Mouse (Mus musculus) limb, embryonic 11.5 days (tissue): ENCODE measurements around the gene Btbd7. TPM values are rescaled to one million over a fixed set of nuclear protein-coding genes. Genes with fewer than 3 reads are reported as not detected.

Source experiments
- ATAC-seq: fragments of 200-750 bp; cut with Nextera tagmentation; 2 replicates; pipeline ENCODE4 v1.8.0; 2017; ENCODE audit warnings: low read depth; ENCODE audit not compliant: insufficient number of reproducible peaks, low FRiP score, low TSS enrichment
- DNase-seq: peaks from one replicate; pipeline ENCODE4 v3.0.0-alpha.2; 2015; ENCODE audit warnings: low spot score
- H3K27ac ChIP-seq: fragments of 300-500 bp; sonication (generic); replicated peaks from 2 replicates; pipeline ENCODE4 v1.5.1; 2014; ENCODE audit warnings: low read depth, mild to moderate bottlenecking, low read length
- H3K27me3 ChIP-seq: fragments of 300-500 bp; sonication (generic); 2 replicates; pipeline ENCODE4 v1.6.1; 2014; ENCODE audit warnings: mild to moderate bottlenecking, low read length, mixed read lengths; ENCODE audit not compliant: control insufficient read depth, insufficient read depth
- H3K36me3 ChIP-seq: fragments of 300-500 bp; sonication (generic); 2 replicates; pipeline ENCODE4 v1.6.1; 2014; ENCODE audit warnings: mild to moderate bottlenecking, low read length, moderate library complexity, mixed read lengths; ENCODE audit not compliant: control insufficient read depth, insufficient read depth
- H3K4me1 ChIP-seq: fragments of 300-500 bp; sonication (generic); 2 replicates; pipeline ENCODE4 v1.6.1; 2014; ENCODE audit warnings: low read length, mixed read lengths; ENCODE audit not compliant: control insufficient read depth, insufficient read depth
- H3K4me2 ChIP-seq: fragments of 300-500 bp; sonication (generic); 2 replicates; pipeline ENCODE4 v1.6.1; 2014; ENCODE audit warnings: low read depth, mild to moderate bottlenecking, moderate library complexity; ENCODE audit not compliant: severe bottlenecking
- H3K4me3 ChIP-seq: fragments of 300-500 bp; sonication (generic); 2 replicates; pipeline ENCODE4 v1.5.1; 2014; ENCODE audit warnings: low read depth, low read length
- H3K9ac ChIP-seq: fragments of 300-500 bp; sonication (generic); 2 replicates; pipeline ENCODE4 v1.6.1; 2014; ENCODE audit warnings: mild to moderate bottlenecking, low read length
- H3K9me3 ChIP-seq: fragments of 300-500 bp; sonication (generic); 2 replicates; pipeline ENCODE4 v1.6.1; 2016; ENCODE audit warnings: low read length; ENCODE audit not compliant: control insufficient read depth
- WGBS: fragments of 180-500 bp; shearing (Covaris S2); extraction: QIAGEN DNeasy Blood & Tissue Kit; methylation state at CpG from one replicate; pipeline ENCODE4 v1.1.7; 2014; 5-methylcytosine and 5-hydroxymethylcytosine counted together
- polyA plus RNA-seq: library from polyadenylated mRNA; unstranded; fragments of >200 nt; fragmentation: Nextera tagmentation; extraction: Ambion mirVana; gene quantifications from 2 replicates; pipeline ENCODE4 v1.2.1, GENCODE M21; 2014

The Btbd7 gene
- polyA plus RNA-seq, 1 experiment from 2014 or later, result 19.7 TPM

DNA sequence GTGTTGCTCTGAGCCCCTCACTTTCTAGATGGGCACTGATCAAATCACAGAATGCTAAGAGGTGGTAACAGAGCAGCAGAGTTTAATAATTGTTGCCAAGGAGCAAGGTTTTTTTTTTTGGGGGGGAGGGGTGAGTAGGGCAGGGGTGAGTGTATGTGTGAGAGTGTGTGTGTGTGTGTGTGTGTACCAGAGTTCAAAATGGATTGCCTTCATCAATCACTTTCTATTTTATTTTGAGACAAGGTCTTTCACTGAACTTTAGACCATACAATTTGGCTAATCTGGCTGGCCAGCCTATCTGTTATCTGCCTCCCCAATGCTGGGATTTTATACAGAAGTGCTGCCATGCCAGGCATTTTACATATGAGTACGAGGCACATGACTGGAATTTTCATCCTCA lies 63.4 kb downstream of the Btbd7 start:
- Histone ChIP-seq H3K4me3 (no peak overlapping the region), H3K27me3 (no peaks in the 10 kb centered on the region), H3K4me1 (no peaks in the 10 kb centered on the region), H3K27ac (no peak overlapping the region), H3K4me2 (no peak overlapping the region), H3K9ac (no peak overlapping the region), H3K36me3 (peaks cover 3% of the 10 kb centered on the region; the same call in 1 of the 2 replicates), H3K9me3 (no peaks in the 10 kb centered on the region)
- 100% methylated on average over 1 of the region's 1 CpGs for WGBS
- DNase-seq (no peak), ATAC-seq (no peak)

DNA sequence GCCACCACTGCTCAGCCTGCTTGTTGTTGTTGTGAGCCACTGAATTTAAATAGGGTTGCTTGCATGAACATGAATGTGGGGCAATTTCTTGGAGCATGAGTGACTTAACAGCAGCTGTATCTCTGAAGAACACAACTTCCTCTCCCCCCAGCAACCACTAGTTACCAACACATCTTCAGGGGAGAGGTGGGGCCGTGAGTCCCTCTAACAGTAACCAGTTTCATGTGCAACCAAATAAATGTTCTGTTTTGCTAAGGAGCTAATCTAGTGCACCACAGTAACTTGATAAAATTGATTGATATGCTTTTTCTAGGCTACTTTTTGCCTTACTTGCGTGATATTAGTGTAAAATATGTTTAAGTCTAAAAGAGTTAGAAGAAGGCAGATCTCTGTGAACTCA lies 78.7 kb downstream of the Btbd7 start:
- no peaks in the 10 kb centered on the region for H3K27me3 ChIP-seq
- H3K9me3 ChIP-seq, result no peaks in the 10 kb centered on the region
- 88% methylated on average over 2 of the region's 2 CpGs for WGBS
- no peak overlapping the region for H3K4me2 ChIP-seq
- no peaks in the 10 kb centered on the region for H3K4me1 ChIP-seq
- DNase-seq (no peak), ATAC-seq (no peak)
- no peak overlapping the region for H3K27ac ChIP-seq
- no peak overlapping the region for H3K4me3 ChIP-seq
- no peak overlapping the region for H3K9ac ChIP-seq
- no peaks in the 10 kb centered on the region; the same call in 1 of the 2 replicates for H3K36me3 ChIP-seq

DNA sequence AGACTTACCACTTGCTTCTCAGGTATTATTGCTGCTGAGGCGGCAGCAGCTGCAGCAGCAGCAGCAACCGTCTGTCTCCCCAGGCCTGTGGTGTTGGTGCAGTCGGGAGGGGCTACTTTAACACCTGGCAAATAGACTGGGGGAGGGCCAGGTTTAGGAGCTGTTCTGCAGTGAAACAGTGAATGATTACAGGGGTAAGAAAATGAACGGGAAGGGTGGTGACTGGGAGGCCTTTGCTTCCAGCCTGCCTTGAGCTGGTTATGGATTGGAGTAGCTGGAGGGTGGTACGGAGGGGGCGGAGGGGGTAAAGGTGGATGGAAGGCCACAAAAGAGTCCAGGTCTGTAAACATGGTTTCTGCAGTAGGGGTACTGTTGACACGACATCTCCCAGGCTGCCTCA lies 90.3 kb downstream of the Btbd7 start:
- no peak for ATAC-seq
- Histone ChIP-seq H3K4me1 (no peaks in the 10 kb centered on the region), H3K9me3 (no peaks in the 10 kb centered on the region), H3K27ac (no peak overlapping the region), H3K36me3 (peaks cover 21% of the 10 kb centered on the region), H3K9ac (no peak overlapping the region), H3K4me2 (no peak overlapping the region), H3K4me3 (no peak overlapping the region), H3K27me3 (no peaks in the 10 kb centered on the region)
- 82% methylated on average over 7 of the region's 7 CpGs for WGBS
- DNase-seq, result no peak

DNA sequence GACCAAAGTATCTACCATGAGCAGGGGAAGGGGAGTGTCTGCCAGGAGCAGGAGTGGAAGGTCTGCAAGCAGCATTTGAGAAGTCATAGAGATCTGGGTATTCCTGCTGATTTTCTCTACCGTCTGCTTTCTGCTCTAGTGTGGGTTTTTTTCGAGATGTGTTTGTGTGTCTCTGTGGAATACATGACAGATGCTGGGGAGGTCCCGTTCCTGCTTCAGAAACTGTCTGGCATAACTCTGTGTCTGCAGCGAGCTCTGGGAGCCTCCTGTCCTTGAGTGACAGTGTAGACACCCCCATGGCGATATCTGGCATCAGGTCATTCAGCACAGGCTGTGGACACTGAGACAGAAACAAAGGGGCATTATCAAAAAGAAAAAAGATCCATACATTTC lies 92.7 kb downstream of the Btbd7 start:
- no peaks in the 10 kb centered on the region for H3K9me3 ChIP-seq
- ATAC-seq, result no peak
- H3K4me1 ChIP-seq, result no peaks in the 10 kb centered on the region
- DNase-seq, result no peak
- H3K27ac ChIP-seq, result no peak overlapping the region
- H3K27me3 ChIP-seq, result no peaks in the 10 kb centered on the region
- no peak overlapping the region for H3K9ac ChIP-seq
- 93% methylated on average over 5 of the region's 5 CpGs for WGBS
- H3K4me3 ChIP-seq, result no peak overlapping the region
- H3K4me2 ChIP-seq, result no peak overlapping the region
- peaks cover 16% of the 10 kb centered on the region for H3K36me3 ChIP-seq

DNA sequence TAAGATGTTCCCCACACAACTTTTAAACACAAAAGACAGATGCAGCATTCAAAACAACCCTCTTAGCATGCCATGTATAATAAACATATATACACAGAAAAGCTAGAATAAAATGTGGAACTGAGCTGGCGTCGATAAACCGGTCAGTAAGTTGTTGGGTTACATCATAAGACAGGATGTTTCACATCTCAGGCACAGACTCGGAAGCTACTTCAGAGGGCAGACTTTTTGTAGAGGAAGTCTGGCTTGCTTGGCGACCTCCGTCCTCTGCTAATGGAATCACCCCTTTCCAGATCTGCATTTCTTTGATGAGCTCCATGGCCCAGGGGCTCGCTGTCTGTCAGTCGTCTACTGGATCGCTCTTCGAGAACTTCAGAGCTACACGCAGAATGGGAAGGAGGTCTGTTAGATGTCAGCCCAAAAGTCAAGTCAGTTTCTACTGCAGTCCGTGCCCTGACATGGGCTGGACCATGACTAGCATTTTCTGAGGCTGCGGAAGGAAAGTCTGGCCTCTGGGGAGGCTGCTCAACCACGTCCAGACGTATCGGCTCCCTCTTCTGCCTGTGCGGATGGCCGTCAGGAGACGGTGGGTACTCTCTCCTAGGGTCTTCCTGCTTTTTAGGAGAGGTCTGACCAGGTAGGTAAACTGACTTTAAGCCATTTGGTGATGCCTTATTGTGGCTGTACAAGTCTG lies 93.2 kb downstream of the Btbd7 start:
- H3K9me3 ChIP-seq, result no peaks in the 10 kb centered on the region
- no peaks in the 10 kb centered on the region for H3K27me3 ChIP-seq
- H3K4me3 ChIP-seq, result no peak overlapping the region
- H3K4me1 ChIP-seq, result no peaks in the 10 kb centered on the region
- H3K36me3 ChIP-seq, result peaks cover 16% of the 10 kb centered on the region
- 86% methylated on average over 19 of the region's 19 CpGs for WGBS
- H3K9ac ChIP-seq, result no peak overlapping the region
- no peak overlapping the region for H3K4me2 ChIP-seq
- H3K27ac ChIP-seq, result no peak overlapping the region
- ATAC-seq (no peak), DNase-seq (no peak)

DNA sequence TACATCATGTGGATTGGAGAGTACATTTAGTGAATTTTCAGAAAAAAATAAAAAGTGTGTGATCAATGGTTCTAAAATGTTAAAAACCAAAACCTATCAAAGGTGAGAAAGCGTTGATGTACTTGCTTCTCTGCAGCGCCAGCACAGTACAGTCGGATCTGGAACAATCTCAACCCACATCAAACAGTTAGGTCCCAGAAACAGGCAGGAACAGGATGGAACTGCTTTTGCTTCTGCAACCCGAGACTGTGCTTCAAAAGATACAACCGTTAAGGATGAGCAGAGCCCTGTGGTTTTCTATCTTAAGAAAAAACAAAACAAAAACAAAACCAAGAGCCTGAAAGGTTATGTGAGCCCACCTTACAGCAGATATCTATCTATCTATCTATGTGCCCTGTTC lies 95.4 kb downstream of the Btbd7 start:
- DNase-seq, result no peak
- WGBS, result 91% methylated on average over 5 of the region's 5 CpGs
- peaks cover 9% of the 10 kb centered on the region for H3K36me3 ChIP-seq
- H3K27me3 ChIP-seq, result no peaks in the 10 kb centered on the region
- H3K4me3 ChIP-seq, result no peak overlapping the region
- no peaks in the 10 kb centered on the region for H3K9me3 ChIP-seq
- no peak overlapping the region for H3K4me2 ChIP-seq
- H3K4me1 ChIP-seq, result no peaks in the 10 kb centered on the region
- no peak overlapping the region for H3K27ac ChIP-seq
- H3K9ac ChIP-seq, result no peak overlapping the region
- no peak for ATAC-seq

DNA sequence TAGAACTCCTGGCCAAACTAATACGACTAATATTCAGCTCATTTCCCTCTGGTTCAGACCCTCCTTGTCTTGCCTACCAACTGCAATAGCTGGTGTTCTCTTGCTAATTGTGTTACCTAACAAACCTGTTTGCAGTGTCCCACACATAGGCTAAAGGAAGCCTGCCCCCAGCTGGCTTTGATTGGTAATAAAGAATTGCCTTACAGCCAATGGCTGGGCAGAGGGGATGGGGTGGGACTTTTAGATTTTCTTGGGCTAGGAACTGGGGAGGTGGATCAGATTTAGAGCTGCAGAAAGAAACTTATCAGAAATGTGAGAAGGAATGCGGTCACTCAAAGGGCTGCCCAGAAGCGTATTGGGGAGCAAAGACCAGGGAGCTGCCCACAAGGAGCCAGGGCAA lies 98.8 kb downstream of the Btbd7 start:
- WGBS, result 47% methylated on average over 3 of the region's 3 CpGs
- DNase-seq, result no peak
- no peak overlapping the region for H3K4me3 ChIP-seq
- H3K27ac ChIP-seq, result no peak overlapping the region
- no peak overlapping the region for H3K9ac ChIP-seq
- H3K36me3 ChIP-seq, result peaks cover 8% of the 10 kb centered on the region; the same call in 1 of the 2 replicates
- H3K9me3 ChIP-seq, result no peaks in the 10 kb centered on the region
- no peaks in the 10 kb centered on the region for H3K4me1 ChIP-seq
- H3K27me3 ChIP-seq, result no peaks in the 10 kb centered on the region
- no peak for ATAC-seq
- H3K4me2 ChIP-seq, result no peak overlapping the region

DNA sequence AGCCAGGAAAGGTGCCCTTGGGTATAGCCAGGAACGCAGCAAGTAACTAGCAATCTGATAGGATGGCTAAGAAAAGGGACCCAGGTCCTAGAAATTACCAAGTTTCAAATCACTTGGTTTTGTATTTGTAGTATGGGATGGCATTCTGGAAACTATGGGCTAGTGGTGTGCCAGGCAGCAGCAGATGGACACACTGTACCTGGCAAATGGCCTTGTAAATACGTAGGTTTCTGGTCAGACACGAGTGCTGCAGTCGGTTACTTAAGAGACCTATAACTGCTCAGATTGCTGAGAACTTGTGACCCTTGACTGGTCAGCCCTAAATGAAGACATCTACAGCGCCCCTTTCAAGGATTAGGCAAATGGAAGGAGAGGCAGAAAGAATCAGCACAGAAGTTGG lies 100.1 kb downstream of the Btbd7 start:
- Histone ChIP-seq H3K27ac (no peak overlapping the region), H3K4me2 (no peak overlapping the region), H3K9me3 (no peaks in the 10 kb centered on the region), H3K4me3 (no peak overlapping the region), H3K4me1 (no peaks in the 10 kb centered on the region), H3K9ac (no peak overlapping the region), H3K36me3 (peaks cover 6% of the 10 kb centered on the region; the same call in 1 of the 2 replicates), H3K27me3 (no peaks in the 10 kb centered on the region)
- 85% methylated on average over 5 of the region's 5 CpGs for WGBS
- no peak for DNase-seq
- no peak for ATAC-seq

DNA sequence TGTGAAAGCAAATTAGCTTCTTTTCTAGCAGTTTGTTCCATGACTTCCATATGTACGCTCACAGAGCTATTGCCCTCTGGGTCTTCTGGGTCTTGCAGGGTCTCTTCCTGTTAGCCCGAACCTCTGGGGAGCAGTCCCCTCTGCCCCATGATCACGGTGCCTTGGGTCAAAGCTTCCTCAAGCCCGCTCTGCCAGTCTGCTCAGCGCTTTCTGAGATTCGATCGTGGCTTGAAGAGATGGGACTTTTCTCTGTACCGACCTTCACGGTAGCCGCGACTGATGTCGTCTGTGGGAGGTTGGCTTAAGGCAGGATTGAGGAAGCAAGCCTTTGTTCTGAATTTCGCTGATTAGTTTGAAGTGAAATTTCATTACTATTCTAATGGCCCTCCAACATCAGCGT lies 102.2 kb downstream of the Btbd7 start:
- H3K4me3 ChIP-seq, result no peak overlapping the region
- H3K27ac ChIP-seq, result no peak overlapping the region
- DNase-seq (no peak), ATAC-seq (no peak)
- 92% methylated on average over 14 of the region's 14 CpGs for WGBS
- peaks cover 15% of the 10 kb centered on the region for H3K36me3 ChIP-seq
- H3K4me2 ChIP-seq, result no peak overlapping the region
- no peaks in the 10 kb centered on the region for H3K9me3 ChIP-seq
- no peak overlapping the region for H3K9ac ChIP-seq
- no peaks in the 10 kb centered on the region for H3K4me1 ChIP-seq
- H3K27me3 ChIP-seq, result no peaks in the 10 kb centered on the region
